Mouse (Mus musculus): ENCODE measurements at regions not wholly inside any gene's neighbourhood (a gene's known extent, or its start where the extent isn't known, plus 50 kb on each side); places are given as distances from the start of the nearest gene placed in this dataset.

- DNase-seq (ENCODE audit: low spot score in 2 of 2) = no peak
These were observed 169.2 kb upstream of the Map3k1 start for GRCm38 (mm10) chr13:111977769-111978674.

GRCm38 (mm10) chr13:111978675-111979020, 169.9 kb upstream of the Map3k1 start:
- DNase-seq (ENCODE audit: low spot score in 2 of 2) = no peak

- no peak for DNase-seq (ENCODE audit: low spot score in 2 of 2)
These were observed 170.8 kb upstream of the Map3k1 start for GRCm38 (mm10) chr13:111979428-111980204.

GRCm38 (mm10) chr13:111980205-111980595, 171.4 kb upstream of the Map3k1 start:
- no peak for DNase-seq (ENCODE audit: low spot score in 2 of 2)

GRCm38 (mm10) chr13:111981103-111981502, 172.3 kb upstream of the Map3k1 start:
- no peak for DNase-seq (ENCODE audit: low spot score in 2 of 2)

- DNase-seq (ENCODE audit: low spot score in 2 of 2) = no peak
These were observed 174.1 kb upstream of the Map3k1 start for GRCm38 (mm10) chr13:111982796-111983460.

GRCm38 (mm10) chr13:111984081-111984574, 175.3 kb upstream of the Map3k1 start:
- no peak for DNase-seq (ENCODE audit: low spot score in 2 of 2)

GRCm38 (mm10) chr13:111985406-111985805, 176.6 kb upstream of the Map3k1 start:
- DNase-seq (ENCODE audit: low spot score in 2 of 2) = no peak

GRCm38 (mm10) chr13:111986681-111987080, 177.9 kb upstream of the Map3k1 start:
- DNase-seq (ENCODE audit: low spot score in 2 of 2) = no peak

GRCm38 (mm10) chr13:111987420-111987819, 178.6 kb upstream of the Map3k1 start:
- no peak for DNase-seq (ENCODE audit: low spot score in 2 of 2)

GRCm38 (mm10) chr13:111990913-111991534, 182.2 kb upstream of the Map3k1 start:
- DNase-seq (ENCODE audit: low spot score in 2 of 2) = no peak

- no peak for DNase-seq (ENCODE audit: low spot score in 2 of 2)
These were observed 183.5 kb upstream of the Map3k1 start for GRCm38 (mm10) chr13:111992075-111992847.

GRCm38 (mm10) chr13:111994862-111995490, 186.2 kb upstream of the Map3k1 start:
- no peak for DNase-seq (ENCODE audit: low spot score in 2 of 2)

GRCm38 (mm10) chr13:111995716-111996115, 186.9 kb upstream of the Map3k1 start:
- DNase-seq (ENCODE audit: low spot score in 2 of 2) = no peak

- DNase-seq (ENCODE audit: low spot score in 2 of 2) = peak in 1 of 2 experiments; percentile 23
These were observed 188.1 kb upstream of the Map3k1 start for GRCm38 (mm10) chr13:111996910-111997309.

GRCm38 (mm10) chr13:111997980-111998945, 189.5 kb upstream of the Map3k1 start:
- DNase-seq (ENCODE audit: low spot score in 2 of 2) = no peak

- no peak for DNase-seq (ENCODE audit: low spot score in 2 of 2)
These were observed 191.0 kb upstream of the Map3k1 start for GRCm38 (mm10) chr13:111999647-112000292.

- no peak for DNase-seq (ENCODE audit: low spot score in 2 of 2)
These were observed 191.5 kb upstream of the Map3k1 start for GRCm38 (mm10) chr13:112000293-112000665.

GRCm38 (mm10) chr13:112000696-112001095, 191.9 kb upstream of the Map3k1 start:
- no peak for DNase-seq (ENCODE audit: low spot score in 2 of 2)
